Mouse (Mus musculus): ENCODE measurements around the gene Trem1. TPM values are rescaled to one million over a fixed set of nuclear protein-coding genes. Genes with fewer than 3 reads are reported as not detected.

Gene Trem1
- polyA plus RNA-seq, 1 experiment from 2014 or later, result not detected

DNA sequence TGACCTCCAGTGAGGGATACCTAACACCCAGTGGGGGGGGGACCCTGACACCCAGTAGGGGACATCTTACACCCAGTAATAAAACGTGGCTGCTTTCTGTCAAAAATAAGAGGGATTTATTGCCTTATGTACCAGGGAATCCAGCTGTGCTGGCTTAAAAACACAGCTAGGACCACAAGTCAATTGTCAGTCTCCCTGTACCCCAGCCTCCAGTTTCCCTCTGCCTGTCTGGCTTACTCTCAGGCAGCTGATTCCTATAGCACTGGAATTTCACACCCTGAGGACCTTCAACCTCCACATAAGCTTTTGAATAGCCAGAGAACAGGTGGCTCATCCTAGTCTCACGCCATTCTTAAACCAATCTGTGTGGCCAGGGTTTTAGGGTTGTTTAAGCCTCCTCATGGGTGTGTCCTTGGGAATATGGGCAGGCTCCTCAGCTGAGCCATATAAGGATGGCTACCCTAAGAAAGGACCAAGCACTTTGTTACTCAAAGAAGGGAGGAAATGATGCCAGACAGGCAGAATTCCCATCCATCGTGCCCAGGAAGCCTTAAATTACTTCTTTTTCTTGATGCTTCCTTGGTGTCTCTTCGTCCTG, 3.3 kb downstream of the Trem1 start:
- ATAC-seq, result no peak
- Histone ChIP-seq H3K36me3 (ENCODE audit: control insufficient read depth, insufficient read depth, low read length) (no peaks in the 10 kb centered on the region), H3K27me3 (replicated peaks; ENCODE audit: control insufficient read depth, insufficient read depth, low read length) (no peaks in the 10 kb centered on the region), H3K9ac (ENCODE audit: low read depth, low read length) (no peak overlapping the region), H3K4me1 (ENCODE audit: control insufficient read depth, insufficient read depth, low read depth, low read length) (no peaks in the 10 kb centered on the region), H3K4me3 (ENCODE audit: low read length) (no peak overlapping the region), H3K4me2 (ENCODE audit: low read length) (no peak overlapping the region), H3K27ac (ENCODE audit: low read depth, low read length) (no peak overlapping the region), H3K9me3 (ENCODE audit: control insufficient read depth, low read length) (peaks cover 4% of the 10 kb centered on the region)
- WGBS, result 53% methylated on average over 4 of the region's 4 CpGs

DNA sequence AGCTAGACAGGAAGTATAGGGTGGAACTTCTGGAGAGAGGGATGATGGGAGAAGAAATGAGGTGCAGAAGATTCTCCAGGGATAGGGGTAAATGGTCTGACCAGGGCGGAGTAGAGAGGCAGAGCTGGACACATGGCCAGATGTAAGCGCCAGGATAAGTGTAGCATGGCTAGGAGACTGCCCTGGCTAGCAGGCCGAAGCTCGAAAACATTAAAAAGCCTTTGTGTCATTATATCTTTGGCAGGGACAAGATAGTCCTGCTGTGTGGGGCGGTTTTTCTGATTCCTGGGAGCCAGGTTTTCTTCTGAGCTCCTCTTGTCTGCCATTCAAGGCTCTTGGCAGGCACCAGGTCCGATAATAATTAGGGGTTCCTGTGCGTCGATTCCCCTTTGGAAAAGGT, 5.1 kb downstream of the Trem1 start:
- H3K9ac ChIP-seq (ENCODE audit: low read depth, low read length), result no peak overlapping the region
- H3K27me3 ChIP-seq (replicated peaks; ENCODE audit: control insufficient read depth, insufficient read depth, low read length), result no peaks in the 10 kb centered on the region
- WGBS, result 91% methylated on average over 8 of the region's 8 CpGs
- H3K4me3 ChIP-seq (ENCODE audit: low read length), result no peak overlapping the region
- no peaks in the 10 kb centered on the region for H3K4me1 ChIP-seq (ENCODE audit: control insufficient read depth, insufficient read depth, low read depth, low read length)
- no peak for ATAC-seq
- H3K9me3 ChIP-seq (ENCODE audit: control insufficient read depth, low read length), result peaks cover 4% of the 10 kb centered on the region
- H3K27ac ChIP-seq (ENCODE audit: low read depth, low read length), result no peak overlapping the region
- H3K36me3 ChIP-seq (ENCODE audit: control insufficient read depth, insufficient read depth, low read length), result no peaks in the 10 kb centered on the region
- no peak overlapping the region for H3K4me2 ChIP-seq (ENCODE audit: low read length)

DNA sequence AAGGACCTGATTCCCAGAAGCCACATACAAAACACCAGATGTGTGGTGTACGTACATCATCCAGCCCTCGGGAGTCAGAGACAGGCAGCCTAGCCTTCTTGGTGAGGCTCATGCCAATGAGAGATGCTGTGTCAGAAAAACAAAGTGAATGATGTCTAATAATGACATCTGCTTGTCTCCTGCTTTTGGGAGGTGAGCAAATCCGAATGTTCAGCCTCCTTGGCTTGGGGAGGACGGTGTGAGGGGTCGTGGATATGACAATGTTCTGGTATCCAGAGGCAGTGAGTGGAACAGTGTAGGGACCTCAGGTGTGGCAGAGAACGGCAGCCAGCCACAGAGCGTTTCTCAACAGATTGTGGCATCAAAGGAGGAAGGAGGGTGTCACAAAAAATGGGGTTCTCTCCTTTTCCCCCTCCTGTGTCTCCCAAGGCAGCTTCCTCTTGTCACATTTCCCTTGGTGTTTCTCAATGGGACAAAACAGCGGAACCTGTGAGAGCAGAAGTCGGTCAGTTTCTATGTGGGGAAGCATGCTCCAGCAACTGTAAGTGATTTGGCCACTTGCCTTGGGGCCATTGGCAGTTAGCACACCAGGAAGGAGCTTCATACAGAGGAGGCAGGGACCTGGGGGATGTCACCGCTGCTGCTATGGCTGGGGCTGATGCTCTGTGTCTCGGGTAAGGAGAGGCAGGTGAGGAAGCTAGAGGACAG, 14.8 kb downstream of the Trem1 start, which contains the start of gene Trem3:
Trem3 (plus strand) TSS at position 557 of the 708 bp plus-strand sequence.
- no peak within 1 kb of the TSS for H3K4me3 ChIP-seq (ENCODE audit: low read length)
- H3K27ac ChIP-seq (ENCODE audit: low read depth, low read length), result no peak within 1 kb of the TSS
- no peaks in the 10 kb centered on the region for H3K4me1 ChIP-seq (ENCODE audit: control insufficient read depth, insufficient read depth, low read depth, low read length)
- no peak within 1 kb of the TSS for H3K9ac ChIP-seq (ENCODE audit: low read depth, low read length)
- no peaks in the 10 kb centered on the region for H3K36me3 ChIP-seq (ENCODE audit: control insufficient read depth, insufficient read depth, low read length)
- no peaks in the 10 kb centered on the region for H3K27me3 ChIP-seq (replicated peaks; ENCODE audit: control insufficient read depth, insufficient read depth, low read length)
- no peak within 1 kb of the TSS for H3K4me2 ChIP-seq (ENCODE audit: low read length)
- no peak for ATAC-seq
- 78% methylated on average over 11 of the region's 11 CpGs for WGBS
- H3K9me3 ChIP-seq (ENCODE audit: control insufficient read depth, low read length), result no peaks in the 10 kb centered on the region

GRCm38 (mm10) chr17:48249039-48249438, 16.5 kb downstream of the Trem1 start:
- H3K27me3 ChIP-seq (replicated peaks; ENCODE audit: control insufficient read depth, insufficient read depth, low read length), result no peaks in the 10 kb centered on the region
- no peak overlapping the region for H3K4me3 ChIP-seq (ENCODE audit: low read length)
- H3K9ac ChIP-seq (ENCODE audit: low read depth, low read length), result no peak overlapping the region
- no peaks in the 10 kb centered on the region for H3K9me3 ChIP-seq (ENCODE audit: control insufficient read depth, low read length)
- H3K36me3 ChIP-seq (ENCODE audit: control insufficient read depth, insufficient read depth, low read length), result no peaks in the 10 kb centered on the region
- H3K4me2 ChIP-seq (ENCODE audit: low read length), result no peak overlapping the region
- no peak for ATAC-seq
- no peaks in the 10 kb centered on the region for H3K4me1 ChIP-seq (ENCODE audit: control insufficient read depth, insufficient read depth, low read depth, low read length)
- no peak overlapping the region for H3K27ac ChIP-seq (ENCODE audit: low read depth, low read length)

GRCm38 (mm10) chr17:48249501-48249900, 16.9 kb downstream of the Trem1 start:
- Histone ChIP-seq H3K4me1 (ENCODE audit: control insufficient read depth, insufficient read depth, low read depth, low read length) (no peaks in the 10 kb centered on the region), H3K27me3 (replicated peaks; ENCODE audit: control insufficient read depth, insufficient read depth, low read length) (no peaks in the 10 kb centered on the region), H3K36me3 (ENCODE audit: control insufficient read depth, insufficient read depth, low read length) (no peaks in the 10 kb centered on the region), H3K4me2 (ENCODE audit: low read length) (no peak overlapping the region), H3K9me3 (ENCODE audit: control insufficient read depth, low read length) (no peaks in the 10 kb centered on the region), H3K4me3 (ENCODE audit: low read length) (no peak overlapping the region), H3K27ac (ENCODE audit: low read depth, low read length) (no peak overlapping the region), H3K9ac (ENCODE audit: low read depth, low read length) (no peak overlapping the region)
- no peak for ATAC-seq
- WGBS, result 86% methylated on average over 11 of the region's 11 CpGs

GRCm38 (mm10) chr17:48250631-48251030, 18.1 kb downstream of the Trem1 start:
- 92% methylated on average over 7 of the region's 7 CpGs for WGBS
- ATAC-seq, result no peak
- no peaks in the 10 kb centered on the region for H3K27me3 ChIP-seq (replicated peaks; ENCODE audit: control insufficient read depth, insufficient read depth, low read length)

DNA sequence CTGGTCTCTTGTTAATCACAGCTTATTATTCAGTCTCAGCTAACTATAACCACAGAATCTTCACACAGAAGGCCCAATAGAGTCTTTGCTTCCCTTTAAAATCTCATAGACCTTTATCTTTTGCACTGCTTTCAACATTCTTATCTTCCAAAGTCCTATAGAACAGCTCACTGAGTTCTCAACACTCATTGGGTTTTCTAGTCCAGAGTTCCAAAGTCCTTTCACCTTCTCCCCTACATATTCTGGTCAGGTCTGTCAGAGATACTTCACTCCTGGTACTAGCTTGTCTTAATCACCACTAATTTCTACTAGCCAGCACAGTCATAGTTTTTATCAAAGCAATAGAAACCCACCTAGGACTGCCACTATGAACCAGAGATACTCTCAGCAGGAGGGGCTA, 24.0 kb downstream of the Trem1 start:
- Histone ChIP-seq H3K4me3 (ENCODE audit: low read length) (no peak overlapping the region), H3K27ac (ENCODE audit: low read depth, low read length) (no peak overlapping the region), H3K4me2 (ENCODE audit: low read length) (no peak overlapping the region), H3K27me3 (replicated peaks; ENCODE audit: control insufficient read depth, insufficient read depth, low read length) (no peaks in the 10 kb centered on the region), H3K9ac (ENCODE audit: low read depth, low read length) (no peak overlapping the region), H3K9me3 (ENCODE audit: control insufficient read depth, low read length) (peaks cover 10% of the 10 kb centered on the region), H3K4me1 (ENCODE audit: control insufficient read depth, insufficient read depth, low read depth, low read length) (no peaks in the 10 kb centered on the region), H3K36me3 (ENCODE audit: control insufficient read depth, insufficient read depth, low read length) (no peaks in the 10 kb centered on the region)
- no peak for ATAC-seq

More at GRCm38 (mm10) chr17:48250631-48251030, 18.1 kb downstream of the Trem1 start:
- H3K9me3 ChIP-seq (ENCODE audit: control insufficient read depth, low read length), result no peaks in the 10 kb centered on the region
- no peak overlapping the region for H3K27ac ChIP-seq (ENCODE audit: low read depth, low read length)
- H3K9ac ChIP-seq (ENCODE audit: low read depth, low read length), result no peak overlapping the region
- H3K4me3 ChIP-seq (ENCODE audit: low read length), result no peak overlapping the region
- no peaks in the 10 kb centered on the region for H3K4me1 ChIP-seq (ENCODE audit: control insufficient read depth, insufficient read depth, low read depth, low read length)
- no peaks in the 10 kb centered on the region for H3K36me3 ChIP-seq (ENCODE audit: control insufficient read depth, insufficient read depth, low read length)
- no peak overlapping the region for H3K4me2 ChIP-seq (ENCODE audit: low read length)

DNA sequence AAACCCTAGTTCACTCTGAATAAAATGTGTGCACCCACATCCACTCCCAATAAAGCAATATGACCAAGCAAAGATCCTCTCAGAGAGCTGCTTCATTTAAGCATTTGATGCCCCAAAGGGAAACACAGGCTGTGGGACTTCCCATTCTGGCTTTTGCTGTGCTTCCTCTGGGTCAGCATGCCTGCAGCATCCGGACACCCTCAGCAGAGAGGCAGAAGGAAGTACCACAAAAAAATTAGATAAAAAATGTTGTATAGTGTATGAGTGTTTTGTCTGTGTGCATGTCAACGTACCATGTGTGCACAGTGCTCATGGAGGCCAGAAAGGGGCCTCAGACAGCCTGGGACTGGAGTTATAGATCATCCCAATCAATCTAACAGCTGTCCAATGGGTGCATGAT, 29.3 kb downstream of the Trem1 start:
- no peak for ATAC-seq

GRCm38 (mm10) chr17:48263741-48264362, 31.3 kb downstream of the Trem1 start, which contains the start of gene Treml4:
Gene Treml4 (plus strand): TSS chr17:48264295.
- H3K4me1 ChIP-seq (ENCODE audit: control insufficient read depth, insufficient read depth, low read depth, low read length), result no peaks in the 10 kb centered on the region
- no peak within 1 kb of the TSS for H3K4me3 ChIP-seq (ENCODE audit: low read length)

More for the DNA sequence above, 29.3 kb downstream of the Trem1 start:
- H3K36me3 ChIP-seq (ENCODE audit: control insufficient read depth, insufficient read depth, low read length), result no peaks in the 10 kb centered on the region
- no peak overlapping the region for H3K4me2 ChIP-seq (ENCODE audit: low read length)
- no peaks in the 10 kb centered on the region for H3K4me1 ChIP-seq (ENCODE audit: control insufficient read depth, insufficient read depth, low read depth, low read length)
- peaks cover 10% of the 10 kb centered on the region for H3K9me3 ChIP-seq (ENCODE audit: control insufficient read depth, low read length)
- H3K27ac ChIP-seq (ENCODE audit: low read depth, low read length), result no peak overlapping the region
- no peaks in the 10 kb centered on the region for H3K27me3 ChIP-seq (replicated peaks; ENCODE audit: control insufficient read depth, insufficient read depth, low read length)
- no peak overlapping the region for H3K4me3 ChIP-seq (ENCODE audit: low read length)
- 87% methylated on average over 2 of the region's 2 CpGs for WGBS
- H3K9ac ChIP-seq (ENCODE audit: low read depth, low read length), result no peak overlapping the region

More at GRCm38 (mm10) chr17:48263741-48264362, 31.3 kb downstream of the Trem1 start, which contains the start of gene Treml4:
- Histone ChIP-seq H3K36me3 (ENCODE audit: control insufficient read depth, insufficient read depth, low read length) (no peaks in the 10 kb centered on the region), H3K27ac (ENCODE audit: low read depth, low read length) (no peak within 1 kb of the TSS), H3K27me3 (replicated peaks; ENCODE audit: control insufficient read depth, insufficient read depth, low read length) (no peaks in the 10 kb centered on the region), H3K9me3 (ENCODE audit: control insufficient read depth, low read length) (peaks cover 9% of the 10 kb centered on the region), H3K4me2 (ENCODE audit: low read length) (no peak within 1 kb of the TSS), H3K9ac (ENCODE audit: low read depth, low read length) (no peak within 1 kb of the TSS)
- no peak for ATAC-seq
- 85% methylated on average over 3 of the region's 3 CpGs for WGBS

Measured in hindbrain, embryonic 16.5 days (tissue).